Mouse (Mus musculus): ENCODE measurements around the gene Stt3b. TPM values are rescaled to one million over a fixed set of nuclear protein-coding genes. Genes with fewer than 3 reads are reported as not detected.

Gene Stt3b
- total and polyA plus RNA-seq, 2 experiments from 2014 or later = 66.0 to 111 TPM

- Histone ChIP-seq H3K9ac (replicated peaks; ENCODE audit: low read length) (no peak overlapping the region), H3K4me3 (ENCODE audit: low read length) (no peak overlapping the region), H3K9me3 (ENCODE audit: low read length) (no peaks in the 10 kb centered on the region), H3K4me1 (ENCODE audit: insufficient read depth, low read length) (no peaks in the 10 kb centered on the region), H3K27ac (no peak overlapping the region), H3K36me3 (ENCODE audit: insufficient read depth, low read length) (no peaks in the 10 kb centered on the region), H3K4me2 (ENCODE audit: low read depth, low read length) (no peak overlapping the region), H3K27me3 (ENCODE audit: insufficient read depth, low read length) (no peaks in the 10 kb centered on the region)
- 97% methylated on average over 2 of the region's 2 CpGs for WGBS
- ATAC-seq (no peak), DNase-seq (ENCODE audit: low spot score) (no peak)
- TF ChIP-seq CTCF (IDR thresholded peaks at IDR 0.05; ENCODE audit: low read depth) = no peak
Measured at GRCm38 (mm10) chr9:115234561-115234960, 75.7 kb downstream of the Stt3b start.

GRCm38 (mm10) chr9:115233721-115234120 is 76.5 kb downstream of the Stt3b start:
- 84% methylated on average over 5 of the region's 5 CpGs for WGBS
- H3K9ac ChIP-seq (replicated peaks; ENCODE audit: low read length) = no peak overlapping the region

GRCm38 (mm10) chr9:115231476-115231875 is 78.7 kb downstream of the Stt3b start:
- Histone ChIP-seq H3K9ac (replicated peaks; ENCODE audit: low read length) (no peak overlapping the region), H3K4me1 (ENCODE audit: insufficient read depth, low read length) (no peaks in the 10 kb centered on the region), H3K4me2 (ENCODE audit: low read depth, low read length) (no peak overlapping the region), H3K36me3 (ENCODE audit: insufficient read depth, low read length) (no peaks in the 10 kb centered on the region), H3K27ac (no peak overlapping the region), H3K9me3 (ENCODE audit: low read length) (no peaks in the 10 kb centered on the region), H3K27me3 (ENCODE audit: insufficient read depth, low read length) (no peaks in the 10 kb centered on the region), H3K4me3 (ENCODE audit: low read length) (no peak overlapping the region)
- TF ChIP-seq CTCF (IDR thresholded peaks at IDR 0.05; ENCODE audit: low read depth) = no peak
- WGBS = 67% methylated on average over 3 of the region's 3 CpGs
- ATAC-seq (no peak), DNase-seq (ENCODE audit: low spot score) (no peak)

More at GRCm38 (mm10) chr9:115233721-115234120, 76.5 kb downstream of the Stt3b start:
- H3K27me3 ChIP-seq (ENCODE audit: insufficient read depth, low read length) = no peaks in the 10 kb centered on the region
- DNase-seq (ENCODE audit: low spot score) (no peak), ATAC-seq (no peak)
- no peak overlapping the region for H3K4me3 ChIP-seq (ENCODE audit: low read length)
- TF ChIP-seq CTCF (IDR thresholded peaks at IDR 0.05; ENCODE audit: low read depth) = no peak
- no peaks in the 10 kb centered on the region for H3K4me1 ChIP-seq (ENCODE audit: insufficient read depth, low read length)
- H3K36me3 ChIP-seq (ENCODE audit: insufficient read depth, low read length) = no peaks in the 10 kb centered on the region
- no peak overlapping the region for H3K4me2 ChIP-seq (ENCODE audit: low read depth, low read length)
- no peak overlapping the region for H3K27ac ChIP-seq
- no peaks in the 10 kb centered on the region for H3K9me3 ChIP-seq (ENCODE audit: low read length)

GRCm38 (mm10) chr9:115230141-115230540 is 80.1 kb downstream of the Stt3b start:
- no peak overlapping the region for H3K9ac ChIP-seq (replicated peaks; ENCODE audit: low read length)
- H3K4me2 ChIP-seq (ENCODE audit: low read depth, low read length) = no peak overlapping the region
- no peak for ATAC-seq
- WGBS = 24% methylated on average over 3 of the region's 3 CpGs
- no peak for DNase-seq (ENCODE audit: low spot score)
- no peak for TF ChIP-seq CTCF (IDR thresholded peaks at IDR 0.05; ENCODE audit: low read depth)
- no peaks in the 10 kb centered on the region for H3K4me1 ChIP-seq (ENCODE audit: insufficient read depth, low read length)
- H3K4me3 ChIP-seq (ENCODE audit: low read length) = no peak overlapping the region
- H3K27ac ChIP-seq = no peak overlapping the region
- no peaks in the 10 kb centered on the region for H3K27me3 ChIP-seq (ENCODE audit: insufficient read depth, low read length)
- no peaks in the 10 kb centered on the region for H3K9me3 ChIP-seq (ENCODE audit: low read length)
- no peaks in the 10 kb centered on the region for H3K36me3 ChIP-seq (ENCODE audit: insufficient read depth, low read length)

GRCm38 (mm10) chr9:115229676-115230075 is 80.5 kb downstream of the Stt3b start:
- H3K27me3 ChIP-seq (ENCODE audit: insufficient read depth, low read length) = no peaks in the 10 kb centered on the region
- no peaks in the 10 kb centered on the region for H3K4me1 ChIP-seq (ENCODE audit: insufficient read depth, low read length)
- H3K4me3 ChIP-seq (ENCODE audit: low read length) = no peak overlapping the region
- no peaks in the 10 kb centered on the region for H3K36me3 ChIP-seq (ENCODE audit: insufficient read depth, low read length)
- H3K9me3 ChIP-seq (ENCODE audit: low read length) = no peaks in the 10 kb centered on the region
- H3K27ac ChIP-seq = no peak overlapping the region
- DNase-seq (ENCODE audit: low spot score) (no peak), ATAC-seq (no peak)
- 72% methylated on average over 10 of the region's 10 CpGs for WGBS
- H3K4me2 ChIP-seq (ENCODE audit: low read depth, low read length) = no peak overlapping the region
- no peak for TF ChIP-seq CTCF (IDR thresholded peaks at IDR 0.05; ENCODE audit: low read depth)
- H3K9ac ChIP-seq (replicated peaks; ENCODE audit: low read length) = no peak overlapping the region

- Histone ChIP-seq H3K9ac (replicated peaks; ENCODE audit: low read length) (no peak overlapping the region), H3K36me3 (ENCODE audit: insufficient read depth, low read length) (no peaks in the 10 kb centered on the region), H3K9me3 (ENCODE audit: low read length) (no peaks in the 10 kb centered on the region), H3K27ac (no peak overlapping the region), H3K27me3 (ENCODE audit: insufficient read depth, low read length) (no peaks in the 10 kb centered on the region), H3K4me3 (ENCODE audit: low read length) (no peak overlapping the region), H3K4me2 (ENCODE audit: low read depth, low read length) (no peak overlapping the region), H3K4me1 (ENCODE audit: insufficient read depth, low read length) (no peaks in the 10 kb centered on the region)
- no peak for DNase-seq (ENCODE audit: low spot score)
- WGBS = 67% methylated on average over 4 of the region's 4 CpGs
- ATAC-seq = no peak
- TF ChIP-seq CTCF (IDR thresholded peaks at IDR 0.05; ENCODE audit: low read depth) = no peak
Measured at GRCm38 (mm10) chr9:115229145-115229544, 81.1 kb downstream of the Stt3b start.

DNA sequence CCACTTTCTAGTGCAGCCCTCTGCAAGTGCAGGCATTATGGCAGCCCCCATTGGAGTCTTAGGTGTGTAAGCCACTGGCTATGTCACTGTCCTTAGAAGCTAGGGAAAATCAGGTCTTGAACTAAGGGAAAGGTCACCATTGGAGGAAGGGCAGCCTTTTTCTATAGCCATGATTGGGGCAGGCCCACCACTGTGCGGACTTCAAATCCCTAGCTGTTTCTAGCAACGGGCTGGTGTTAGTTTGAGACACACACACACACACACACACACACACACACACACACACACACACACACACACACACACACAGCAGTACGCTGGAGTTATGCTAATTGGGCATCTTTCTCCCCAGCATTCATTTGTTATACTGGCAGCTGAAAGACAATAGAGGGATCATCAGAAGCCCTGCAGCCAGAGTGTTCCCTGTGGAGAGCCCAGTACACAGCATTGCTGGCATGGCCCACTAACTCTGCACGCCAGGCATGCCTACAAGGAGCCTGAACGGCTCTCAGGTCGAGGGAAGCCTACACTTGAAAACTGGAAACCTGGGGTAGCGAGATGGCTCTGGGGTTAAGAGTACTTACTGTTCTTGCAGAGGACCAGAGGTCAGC is 85.4 kb downstream of the Stt3b start:
- Histone ChIP-seq H3K9ac (replicated peaks; ENCODE audit: low read length) (no peak overlapping the region), H3K36me3 (ENCODE audit: insufficient read depth, low read length) (no peaks in the 10 kb centered on the region), H3K27ac (no peak overlapping the region), H3K4me1 (ENCODE audit: insufficient read depth, low read length) (no peaks in the 10 kb centered on the region), H3K4me3 (ENCODE audit: low read length) (no peak overlapping the region), H3K27me3 (ENCODE audit: insufficient read depth, low read length) (no peaks in the 10 kb centered on the region), H3K4me2 (ENCODE audit: low read depth, low read length) (no peak overlapping the region), H3K9me3 (ENCODE audit: low read length) (no peaks in the 10 kb centered on the region)
- DNase-seq (ENCODE audit: low spot score) (no peak), ATAC-seq (peak; percentile 48; the same call in 1 of the 2 replicates)
- no peak for TF ChIP-seq CTCF (IDR thresholded peaks at IDR 0.05; ENCODE audit: low read depth)
- WGBS = 23% methylated on average over 7 of the region's 7 CpGs

Measured in hindbrain, postnatal 0 days (tissue).